Mouse (Mus musculus): ENCODE measurements around the gene Inpp5b.

GRCm38 (mm10) chr4:124747851-124748250 lies 6.2 kb downstream of the Inpp5b start:
- no peak for TF ChIP-seq CTCF (IDR thresholded peaks at IDR 0.05; ENCODE audit: insufficient read depth, low read length)
- TF ChIP-seq POLR2A (IDR thresholded peaks at IDR 0.05; ENCODE audit: borderline replicate concordance, extremely low read depth, low read depth, low read length), result no peak

All from lung, adult 2 months (tissue).